Mouse (Mus musculus): ENCODE data around the gene Shank3.

GRCm38 (mm10) chr15:89548837-89549236, 49.4 kb downstream of the Shank3 start:
- TF ChIP-seq CTCF (IDR thresholded peaks at IDR 0.05; ENCODE audit: low read depth), result no peak
- no peak for TF ChIP-seq EP300 (IDR thresholded peaks at IDR 0.05; ENCODE audit: low read depth)
